In the genomic region with DNA sequence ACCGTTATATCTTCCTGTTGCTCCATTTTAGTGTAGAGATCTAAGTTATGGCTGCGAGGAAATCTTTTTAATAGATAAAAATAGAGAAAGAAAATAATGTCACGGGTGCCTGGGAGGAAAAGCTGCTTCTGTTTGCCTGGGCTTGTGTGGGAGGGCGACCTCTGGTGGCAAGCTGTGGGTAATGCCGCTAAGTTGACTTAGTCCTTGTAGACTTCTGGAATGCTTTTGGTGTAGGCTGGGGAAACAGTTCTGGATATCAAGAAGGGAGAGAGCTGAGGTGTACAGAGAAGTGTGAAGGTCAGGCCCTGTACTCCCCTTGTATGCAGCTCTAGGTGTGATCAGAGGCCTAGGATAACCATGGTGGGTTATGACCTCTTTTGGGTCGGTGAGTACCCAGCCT, we compare ENCODE assay signal across 8 mouse cellular contexts.
A peak's percentile ranks its signal among the peaks of the same experiment; 100 is the strongest.
DNase-seq lines count a peak whose midpoint lies in the region; ATAC-seq and TF ChIP-seq lines count a peak whose summit lies in the region.

No protein-coding gene starts in this region.

- H3K4me2 ChIP-seq in heart, embryonic 13.5 days: peak overlapping the region; percentile 38
- peak overlapping the region; percentile 25; the same call in 1 of the 2 replicates for H3K4me2 ChIP-seq in kidney, postnatal 0 days (ENCODE audit: low read length)
- no peak overlapping the region for H3K4me2 ChIP-seq in liver, embryonic 11.5 days
- H3K4me2 ChIP-seq in neural tube, embryonic 11.5 days (ENCODE audit: low read depth): peak overlapping the region; percentile 29; the same call in 1 of the 2 replicates
- H3K4me2 ChIP-seq in stomach, embryonic 16.5 days (ENCODE audit: low read depth, low read length): peak overlapping the region; percentile 28

- H3K9me3 ChIP-seq in heart, embryonic 13.5 days: no peaks in the 10 kb centered on the region
- no peaks in the 10 kb centered on the region for H3K9me3 ChIP-seq in kidney, postnatal 0 days (replicated peaks; ENCODE audit: low read length)
- H3K9me3 ChIP-seq in liver, embryonic 11.5 days (ENCODE audit: control insufficient read depth, low read length): no peaks in the 10 kb centered on the region
- no peaks in the 10 kb centered on the region for H3K9me3 ChIP-seq in neural tube, embryonic 11.5 days (ENCODE audit: control insufficient read depth, low read length)
- no peaks in the 10 kb centered on the region for H3K9me3 ChIP-seq in stomach, embryonic 16.5 days (replicated peaks; ENCODE audit: control insufficient read depth, low read length)

- no peak overlapping the region for H3K9ac ChIP-seq in heart, embryonic 13.5 days
- no peak overlapping the region for H3K9ac ChIP-seq in kidney, postnatal 0 days (ENCODE audit: low read depth, low read length)
- H3K9ac ChIP-seq in liver, embryonic 11.5 days (ENCODE audit: low read depth, low read length): no peak overlapping the region
- H3K9ac ChIP-seq in neural tube, embryonic 11.5 days (ENCODE audit: low read length): no peak overlapping the region
- H3K9ac ChIP-seq in stomach, embryonic 16.5 days (ENCODE audit: low read length): no peak overlapping the region

- H3K4me1 ChIP-seq in bone marrow, adult 2 months (ENCODE audit: control insufficient read depth, insufficient read depth, low read length): no peaks in the 10 kb centered on the region
- peaks cover 9% of the 10 kb centered on the region for H3K4me1 ChIP-seq in embryonic fibroblast, embryonic 13.5 days (ENCODE audit: control insufficient read depth, insufficient read depth, low read length)
- peaks cover 10% of the 10 kb centered on the region for H3K4me1 ChIP-seq in heart, embryonic 13.5 days
- H3K4me1 ChIP-seq in kidney, postnatal 0 days (replicated peaks; ENCODE audit: insufficient read depth, low read length): peaks cover 22% of the 10 kb centered on the region; the same call in 1 of the 2 replicates
- H3K4me1 ChIP-seq in liver, embryonic 11.5 days (replicated peaks; ENCODE audit: control insufficient read depth, insufficient read depth, low read length): no peaks in the 10 kb centered on the region
- peaks cover 29% of the 10 kb centered on the region for H3K4me1 ChIP-seq in neural tube, embryonic 11.5 days (ENCODE audit: control insufficient read depth, insufficient read depth, low read length)
- peaks cover 17% of the 10 kb centered on the region; the same call in 1 of the 2 replicates for H3K4me1 ChIP-seq in stomach, embryonic 16.5 days (ENCODE audit: control insufficient read depth, insufficient read depth, low read length)

- peak; percentile 78 for DNase-seq in 416B (ENCODE audit: low read depth)
- DNase-seq in kidney, postnatal 0 days (ENCODE audit: low spot score): peak; percentile 95
- peak; percentile 70 for DNase-seq in liver, embryonic 11.5 days (ENCODE audit: low spot score)
- DNase-seq in neural tube, embryonic 11.5 days (ENCODE audit: low spot score): peak; percentile 86

- no peak; the same call in 1 of the 2 replicates for ATAC-seq in heart, embryonic 13.5 days (ENCODE audit: extremely low read depth, insufficient number of reproducible peaks, low FRiP score, low TSS enrichment)
- ATAC-seq in kidney, postnatal 0 days (replicated peaks; ENCODE audit: low FRiP score, low read depth): no peak
- no peak for ATAC-seq in liver, embryonic 11.5 days (replicated peaks; ENCODE audit: low FRiP score)
- ATAC-seq in neural tube, embryonic 11.5 days (ENCODE audit: insufficient read depth, low FRiP score, low TSS enrichment): peak; percentile 14
- peak; percentile 22; the same call in 1 of the 2 replicates for ATAC-seq in stomach, embryonic 16.5 days (ENCODE audit: insufficient read depth, low FRiP score)

- TF ChIP-seq CTCF in bone marrow, adult 2 months (IDR thresholded peaks at IDR 0.05; ENCODE audit: control insufficient read depth, insufficient read depth, low read length): peak; percentile 92
- peak; percentile 94; the same call in 1 of the 2 replicates for TF ChIP-seq CTCF in embryonic fibroblast, embryonic 13.5 days (IDR thresholded peaks at IDR 0.05; ENCODE audit: borderline replicate concordance, insufficient read depth, low read length)
- peak; percentile 99 for TF ChIP-seq CTCF in kidney, postnatal 0 days (IDR thresholded peaks at IDR 0.05; ENCODE audit: low read depth)

- no peak overlapping the region for H3K27ac ChIP-seq in bone marrow, adult 2 months (ENCODE audit: control insufficient read depth, insufficient read depth, low read depth, low read length, poor library complexity)
- H3K27ac ChIP-seq in embryonic fibroblast, embryonic 13.5 days (ENCODE audit: insufficient read depth, low read length): 0 out of 2 replicates have a peak overlapping the region, but pooled peaks have one; percentile 23
- no peak overlapping the region for H3K27ac ChIP-seq in heart, embryonic 13.5 days (replicated peaks)
- no peak overlapping the region for H3K27ac ChIP-seq in kidney, postnatal 0 days
- no peak overlapping the region for H3K27ac ChIP-seq in liver, embryonic 11.5 days (ENCODE audit: low read depth, low read length)
- H3K27ac ChIP-seq in neural tube, embryonic 11.5 days (ENCODE audit: low read depth, low read length): peak overlapping the region; percentile 77
- no peak overlapping the region for H3K27ac ChIP-seq in stomach, embryonic 16.5 days (ENCODE audit: low read length)

- TF ChIP-seq POLR2A in bone marrow, adult 2 months (IDR thresholded peaks at IDR 0.05; ENCODE audit: borderline replicate concordance, control insufficient read depth, low read depth, low read length): no peak
- TF ChIP-seq POLR2A in embryonic fibroblast, embryonic 13.5 days (IDR thresholded peaks at IDR 0.05; ENCODE audit: low read depth, low read length): no peak

- H3K27me3 ChIP-seq in heart, embryonic 13.5 days (replicated peaks): peaks cover 12% of the 10 kb centered on the region; the same call in 1 of the 2 replicates
- no peaks in the 10 kb centered on the region for H3K27me3 ChIP-seq in kidney, postnatal 0 days (ENCODE audit: insufficient read depth, low read length)
- no peaks in the 10 kb centered on the region for H3K27me3 ChIP-seq in liver, embryonic 11.5 days (replicated peaks; ENCODE audit: control insufficient read depth, insufficient read depth, low read length)
- H3K27me3 ChIP-seq in neural tube, embryonic 11.5 days (ENCODE audit: control insufficient read depth, insufficient read depth, low read length): no peaks in the 10 kb centered on the region
- no peaks in the 10 kb centered on the region; the same call in 1 of the 2 replicates for H3K27me3 ChIP-seq in stomach, embryonic 16.5 days (ENCODE audit: control insufficient read depth, insufficient read depth, low read length)

- 15% methylated on average over 6 of the region's 6 CpGs for WGBS in bone marrow, adult 2 months
- WGBS in heart, embryonic 13.5 days: 15% methylated on average over 6 of the region's 6 CpGs
- WGBS in kidney, postnatal 0 days: 13% methylated on average over 6 of the region's 6 CpGs
- 15% methylated on average over 6 of the region's 6 CpGs for WGBS in liver, embryonic 11.5 days
- 16% methylated on average over 6 of the region's 6 CpGs for WGBS in neural tube, embryonic 11.5 days
- WGBS in stomach, embryonic 16.5 days: 17% methylated on average over 6 of the region's 6 CpGs

- H3K4me3 ChIP-seq in bone marrow, adult 2 months (replicated peaks; ENCODE audit: control insufficient read depth, low read depth, low read length): no peak overlapping the region
- no peak overlapping the region for H3K4me3 ChIP-seq in embryonic fibroblast, embryonic 13.5 days (ENCODE audit: insufficient read depth, low read length)
- no peak overlapping the region for H3K4me3 ChIP-seq in heart, embryonic 13.5 days
- H3K4me3 ChIP-seq in kidney, postnatal 0 days (replicated peaks; ENCODE audit: low read depth, low read length): no peak overlapping the region
- no peak overlapping the region for H3K4me3 ChIP-seq in liver, embryonic 11.5 days (ENCODE audit: low read depth, low read length)
- no peak overlapping the region for H3K4me3 ChIP-seq in neural tube, embryonic 11.5 days (ENCODE audit: low read depth, low read length)
- no peak overlapping the region for H3K4me3 ChIP-seq in stomach, embryonic 16.5 days (replicated peaks; ENCODE audit: low read length)

- H3K36me3 ChIP-seq in heart, embryonic 13.5 days: no peaks in the 10 kb centered on the region
- no peaks in the 10 kb centered on the region for H3K36me3 ChIP-seq in kidney, postnatal 0 days (ENCODE audit: insufficient read depth, low read length)
- no peaks in the 10 kb centered on the region for H3K36me3 ChIP-seq in liver, embryonic 11.5 days (ENCODE audit: control insufficient read depth, insufficient read depth, low read length)
- no peaks in the 10 kb centered on the region for H3K36me3 ChIP-seq in neural tube, embryonic 11.5 days (ENCODE audit: control insufficient read depth, insufficient read depth, low read length)
- H3K36me3 ChIP-seq in stomach, embryonic 16.5 days (ENCODE audit: control insufficient read depth, insufficient read depth, low read length): no peaks in the 10 kb centered on the region

Comparison
In these comparisons a context has a peak if more than half of its experiments do, and no peak if none do; other contexts are left out.
1. H3K27ac ChIP-seq: peak in embryonic fibroblast, embryonic 13.5 days (single experiment) and neural tube, embryonic 11.5 days (single experiment); none in bone marrow, adult 2 months (single experiment), heart, embryonic 13.5 days (single experiment), kidney, postnatal 0 days (single experiment), liver, embryonic 11.5 days (single experiment) and stomach, embryonic 16.5 days (single experiment).
2. ATAC-seq: peak in neural tube, embryonic 11.5 days (single experiment) and stomach, embryonic 16.5 days (single experiment); none in heart, embryonic 13.5 days (single experiment), kidney, postnatal 0 days (single experiment) and liver, embryonic 11.5 days (single experiment).
3. Peak in every context shown above with its lines, with median percentiles within 50 percentile points of each other: DNase-seq and CTCF ChIP-seq.